Mouse (Mus musculus): ENCODE measurements around the gene Ahcyl2.

- no peak for TF ChIP-seq CTCF (IDR thresholded peaks at IDR 0.05; ENCODE audit: low read depth)
- no peak for TF ChIP-seq EP300 (optimal IDR thresholded peaks at IDR 0.05)
Observed at GRCm38 (mm10) chr6:29879579-29879978, 111.8 kb downstream of the Ahcyl2 start.

Data from stomach, postnatal 0 days (tissue).